Mouse (Mus musculus): ENCODE data around the gene Cyp46a1.

The Cyp46a1 gene

GRCm38 (mm10) chr12:108365868-108366267, 31.7 kb downstream of the Cyp46a1 start:
- peak; percentile 51 to 56 for DNase-seq

- DNase-seq = peak; percentile 62 to 68
Observed at GRCm38 (mm10) chr12:108367909-108368308, 33.7 kb downstream of the Cyp46a1 start.

- DNase-seq = no peak
Observed at GRCm38 (mm10) chr12:108368921-108369320, 34.7 kb downstream of the Cyp46a1 start.

GRCm38 (mm10) chr12:108370596-108371428, 36.6 kb downstream of the Cyp46a1 start, which contains the start of gene Eml1:
Eml1 (plus strand) TSS chr12:108370957.
- DNase-seq = no peak

- DNase-seq = no peak
Observed at GRCm38 (mm10) chr12:108371429-108371765, 37.2 kb downstream of the Cyp46a1 start.

GRCm38 (mm10) chr12:108372241-108372640, 38.1 kb downstream of the Cyp46a1 start:
- DNase-seq = peak; percentile 83 to 89

GRCm38 (mm10) chr12:108373611-108374010, 39.4 kb downstream of the Cyp46a1 start:
- DNase-seq = no peak

GRCm38 (mm10) chr12:108374689-108375088, 40.5 kb downstream of the Cyp46a1 start:
- DNase-seq = no peak

GRCm38 (mm10) chr12:108378379-108379133, 44.4 kb downstream of the Cyp46a1 start:
- no peak for DNase-seq

GRCm38 (mm10) chr12:108386476-108387232, 52.5 kb downstream of the Cyp46a1 start:
- DNase-seq = peak; percentile 22 to 54

- DNase-seq = no peak
Observed at GRCm38 (mm10) chr12:108389718-108390117, 55.5 kb downstream of the Cyp46a1 start.

- DNase-seq = peak; percentile 46 to 50
Observed at GRCm38 (mm10) chr12:108392254-108393044, 58.3 kb downstream of the Cyp46a1 start.

- DNase-seq = peak in 1 of 2 experiments; percentile 70
Observed at GRCm38 (mm10) chr12:108393082-108393481, 58.9 kb downstream of the Cyp46a1 start.

GRCm38 (mm10) chr12:108393637-108394036, 59.5 kb downstream of the Cyp46a1 start:
- peak; percentile 44 to 66 for DNase-seq

GRCm38 (mm10) chr12:108394534-108395284, 60.5 kb downstream of the Cyp46a1 start:
- no peak for DNase-seq

- DNase-seq = no peak
Observed at GRCm38 (mm10) chr12:108395285-108395660, 61.1 kb downstream of the Cyp46a1 start.

- DNase-seq = no peak
Observed at GRCm38 (mm10) chr12:108396081-108396947, 62.1 kb downstream of the Cyp46a1 start.

- no peak for DNase-seq
Observed at GRCm38 (mm10) chr12:108398681-108399080, 64.5 kb downstream of the Cyp46a1 start.

- DNase-seq = peak; percentile 58 to 66
Observed at GRCm38 (mm10) chr12:108399191-108399590, 65.0 kb downstream of the Cyp46a1 start.

GRCm38 (mm10) chr12:108400951-108401350, 66.8 kb downstream of the Cyp46a1 start:
- no peak for DNase-seq
